Mouse (Mus musculus): ENCODE results near the gene Hip1r. TPM values are rescaled to one million over a fixed set of nuclear protein-coding genes. Genes with fewer than 3 reads are reported as not detected.

Gene Hip1r
- polyA plus RNA-seq, 1 experiment from 2014 or later = 22.4 TPM

DNA sequence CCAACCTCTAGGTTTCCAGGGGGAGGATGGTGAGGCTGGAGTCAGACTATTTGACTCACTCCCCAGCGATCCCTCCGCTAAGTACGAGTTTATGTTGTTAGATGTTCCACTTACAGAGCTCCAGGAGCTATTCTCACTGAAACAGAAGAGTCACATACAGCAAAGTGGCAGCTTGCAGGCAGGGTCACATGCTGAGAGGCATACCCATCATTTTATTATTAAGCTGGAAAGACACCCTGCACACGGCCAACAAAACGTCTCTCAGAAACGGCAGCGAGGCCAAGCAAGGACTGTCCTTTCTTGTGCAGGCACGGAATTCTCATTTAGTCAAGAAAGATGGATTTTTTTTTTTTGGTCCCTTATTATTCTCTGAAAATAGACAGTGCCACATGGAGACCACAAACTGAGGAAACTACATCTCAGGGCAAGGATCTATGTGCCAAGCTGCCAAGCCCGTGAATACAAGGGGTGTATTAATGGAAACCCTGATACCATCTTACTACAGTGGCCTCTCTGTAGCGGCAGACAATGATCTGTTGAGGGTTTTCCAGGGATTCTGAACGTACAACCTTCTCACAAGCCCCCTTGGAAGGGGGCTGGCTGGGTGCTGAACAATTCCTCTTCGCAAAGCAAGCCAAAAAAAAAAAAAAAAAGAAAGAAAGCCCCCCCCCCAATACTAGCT, 57.1 kb downstream of the Hip1r start:
- DNase-seq (ENCODE audit: low spot score) = peak; percentile 68
- peak overlapping the region; percentile 86 for H3K4me2 ChIP-seq (replicated peaks)
- H3K36me3 ChIP-seq (replicated peaks; ENCODE audit: control insufficient read depth, insufficient read depth) = no peaks in the 10 kb centered on the region; the same call in 1 of the 2 replicates
- WGBS = 11% methylated on average over 12 of the region's 12 CpGs
- peak overlapping the region; percentile 99 for H3K9ac ChIP-seq
- no peaks in the 10 kb centered on the region for H3K9me3 ChIP-seq (ENCODE audit: control insufficient read depth, low read length)
- no peaks in the 10 kb centered on the region for H3K27me3 ChIP-seq (ENCODE audit: control insufficient read depth, insufficient read depth, low read length)
- H3K4me1 ChIP-seq (replicated peaks; ENCODE audit: control insufficient read depth, insufficient read depth, low read length) = peaks cover 44% of the 10 kb centered on the region
- H3K4me3 ChIP-seq (replicated peaks; ENCODE audit: low read length) = peak overlapping the region; percentile 96
- ATAC-seq (ENCODE audit: low FRiP score) = peak; percentile 64
- H3K27ac ChIP-seq = peak overlapping the region; percentile 97

DNA sequence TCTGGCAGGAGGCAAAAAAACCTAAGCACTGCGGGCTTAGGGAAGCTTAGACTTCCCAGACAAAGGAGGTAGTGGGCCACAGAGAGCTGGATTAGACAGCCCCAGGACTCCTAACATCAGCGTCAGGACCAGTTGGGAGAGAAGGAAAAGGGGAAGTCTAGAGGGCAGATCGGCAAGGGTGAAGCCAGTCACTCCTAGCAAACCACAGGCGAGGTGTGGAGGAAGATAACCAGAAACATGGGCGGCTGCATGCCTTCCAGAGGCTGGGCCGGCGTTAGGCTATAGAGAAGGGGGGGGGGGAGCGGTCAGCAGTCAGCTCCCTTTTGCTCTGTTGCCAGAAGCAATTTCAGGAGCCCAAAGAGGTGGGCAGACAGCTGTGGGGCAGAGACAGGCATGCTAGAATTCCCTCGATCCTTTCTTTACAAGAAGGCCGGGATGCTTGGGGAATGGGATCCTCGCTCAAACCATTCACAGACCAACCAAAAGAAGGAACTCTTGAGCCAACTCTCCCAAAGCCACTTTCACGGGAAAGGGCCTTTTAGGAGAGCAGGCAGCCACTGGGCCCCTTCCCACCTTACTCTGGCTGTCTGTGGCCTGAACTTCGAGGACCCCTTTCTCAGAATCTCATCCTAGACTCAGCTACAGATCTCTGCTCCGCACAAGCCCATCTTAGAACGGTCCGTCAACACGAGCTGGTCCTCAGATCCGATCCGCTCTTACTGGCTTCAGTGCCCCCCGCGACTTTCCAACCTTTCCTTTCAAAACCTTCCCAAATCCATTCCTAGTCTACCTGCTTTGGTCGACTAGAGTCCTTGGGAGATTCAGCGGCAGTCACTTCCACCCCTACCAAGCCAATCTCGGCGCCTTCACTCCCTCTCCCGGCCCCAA, 57.9 kb downstream of the Hip1r start:
- Histone ChIP-seq H3K27ac (peak overlapping the region; percentile 97), H3K9me3 (ENCODE audit: control insufficient read depth, low read length) (no peaks in the 10 kb centered on the region), H3K9ac (peak overlapping the region; percentile 99), H3K4me2 (replicated peaks) (peak overlapping the region; percentile 86), H3K4me3 (replicated peaks; ENCODE audit: low read length) (peak overlapping the region; percentile 96), H3K27me3 (ENCODE audit: control insufficient read depth, insufficient read depth, low read length) (no peaks in the 10 kb centered on the region), H3K4me1 (replicated peaks; ENCODE audit: control insufficient read depth, insufficient read depth, low read length) (peaks cover 36% of the 10 kb centered on the region), H3K36me3 (replicated peaks; ENCODE audit: control insufficient read depth, insufficient read depth) (no peaks in the 10 kb centered on the region; the same call in 1 of the 2 replicates)
- DNase-seq (ENCODE audit: low spot score) (peak; percentile 52), ATAC-seq (ENCODE audit: low FRiP score) (peak; percentile 46)
- WGBS = under 1% methylated on average over 25 of the region's 26 CpGs

DNA sequence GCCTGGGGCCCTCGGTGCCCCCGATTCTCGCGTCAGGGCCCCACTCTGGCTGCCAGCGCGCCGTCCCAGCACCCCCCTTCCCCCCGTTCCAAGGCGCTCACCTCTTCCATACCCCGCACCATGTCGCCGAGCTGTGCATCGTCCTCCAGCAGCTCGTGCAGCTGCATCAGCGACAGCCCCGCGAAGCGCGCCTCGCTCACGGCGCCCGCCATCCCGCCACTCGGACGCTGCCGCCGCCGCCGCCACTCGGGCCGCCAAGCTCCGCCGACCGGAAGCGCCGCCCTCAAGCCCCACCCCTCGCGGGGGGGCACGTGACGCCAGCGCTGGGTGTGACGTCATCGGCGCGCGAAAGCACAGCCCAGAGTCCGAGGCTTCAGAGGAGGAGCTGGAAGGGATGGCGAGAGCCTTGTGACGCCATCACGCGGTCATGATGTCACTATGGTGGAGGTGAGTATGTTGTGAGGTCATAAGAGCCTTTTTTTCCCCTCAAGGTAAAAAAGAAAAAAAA, 58.6 kb downstream of the Hip1r start, which contains the start of gene Vps37b:
Vps37b (minus strand) TSS at position 270 of the 508 bp plus-strand sequence.
- DNase-seq (ENCODE audit: low spot score) = peak; percentile 97
- Histone ChIP-seq H3K4me1 (replicated peaks; ENCODE audit: control insufficient read depth, insufficient read depth, low read length) (peaks cover 33% of the 10 kb centered on the region), H3K9ac (peak within 1 kb of the TSS; percentile 99), H3K27me3 (ENCODE audit: control insufficient read depth, insufficient read depth, low read length) (no peaks in the 10 kb centered on the region), H3K4me3 (replicated peaks; ENCODE audit: low read length) (peak within 1 kb of the TSS; percentile 96), H3K27ac (peak within 1 kb of the TSS; percentile 97), H3K36me3 (replicated peaks; ENCODE audit: control insufficient read depth, insufficient read depth) (no peaks in the 10 kb centered on the region; the same call in 1 of the 2 replicates), H3K9me3 (ENCODE audit: control insufficient read depth, low read length) (no peaks in the 10 kb centered on the region), H3K4me2 (replicated peaks) (peak within 1 kb of the TSS; percentile 86)
- under 1% methylated on average over 52 of the region's 52 CpGs for WGBS
- ATAC-seq (ENCODE audit: low FRiP score) = peak; percentile 75

DNA sequence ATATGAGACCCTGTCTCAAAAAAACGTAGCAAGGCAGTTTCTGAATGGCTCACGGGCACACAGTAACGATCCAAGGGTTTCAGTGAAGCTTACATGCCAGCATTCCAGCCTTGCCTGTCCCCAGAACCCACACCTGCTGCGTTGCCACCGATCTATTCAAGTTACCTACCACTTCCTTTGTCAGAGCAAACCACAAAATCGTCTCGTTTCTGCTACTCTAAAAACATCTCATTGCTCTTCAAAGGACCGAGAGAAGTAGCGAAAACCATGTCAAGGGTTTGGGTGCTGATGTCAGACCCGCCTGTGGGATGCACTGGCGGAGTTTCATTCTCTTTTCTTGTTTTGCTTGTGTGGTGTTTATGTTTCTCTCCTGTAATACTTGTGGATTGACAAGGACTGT, 61.0 kb downstream of the Hip1r start:
- H3K27me3 ChIP-seq (ENCODE audit: control insufficient read depth, insufficient read depth, low read length) = no peaks in the 10 kb centered on the region
- 86% methylated on average over 11 of the region's 11 CpGs for WGBS
- H3K4me1 ChIP-seq (replicated peaks; ENCODE audit: control insufficient read depth, insufficient read depth, low read length) = peaks cover 13% of the 10 kb centered on the region
- no peak overlapping the region for H3K9ac ChIP-seq
- H3K27ac ChIP-seq = no peak overlapping the region
- no peak for ATAC-seq (ENCODE audit: low FRiP score)
- H3K9me3 ChIP-seq (ENCODE audit: control insufficient read depth, low read length) = no peaks in the 10 kb centered on the region
- no peak for DNase-seq (ENCODE audit: low spot score)
- H3K36me3 ChIP-seq (replicated peaks; ENCODE audit: control insufficient read depth, insufficient read depth) = no peaks in the 10 kb centered on the region
- no peak overlapping the region for H3K4me3 ChIP-seq (replicated peaks; ENCODE audit: low read length)
- no peak overlapping the region for H3K4me2 ChIP-seq (replicated peaks)

DNA sequence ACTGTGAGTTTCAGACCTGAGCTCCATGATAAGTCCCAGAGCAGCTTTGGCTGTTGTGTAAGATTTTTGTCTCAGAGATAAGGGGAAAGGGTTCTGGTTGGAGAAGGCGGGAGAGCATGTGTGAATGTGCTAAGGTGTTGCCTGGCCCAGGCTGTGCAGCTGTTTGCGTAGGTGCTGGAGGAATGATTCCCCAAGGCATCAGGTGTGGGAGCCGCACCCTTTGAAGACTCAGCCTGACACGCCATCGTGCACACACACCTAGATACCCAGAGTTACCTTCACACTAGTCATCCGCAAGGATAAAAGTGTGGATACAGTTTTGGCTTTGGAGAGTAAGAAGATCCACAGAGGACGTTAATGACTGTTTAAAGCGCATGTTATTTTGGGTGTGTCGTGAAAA, 62.0 kb downstream of the Hip1r start:
- Histone ChIP-seq H3K9me3 (ENCODE audit: control insufficient read depth, low read length) (no peaks in the 10 kb centered on the region), H3K4me1 (replicated peaks; ENCODE audit: control insufficient read depth, insufficient read depth, low read length) (peaks cover 3% of the 10 kb centered on the region; the same call in 1 of the 2 replicates), H3K4me3 (replicated peaks; ENCODE audit: low read length) (no peak overlapping the region), H3K4me2 (replicated peaks) (no peak overlapping the region), H3K36me3 (replicated peaks; ENCODE audit: control insufficient read depth, insufficient read depth) (no peaks in the 10 kb centered on the region), H3K27me3 (ENCODE audit: control insufficient read depth, insufficient read depth, low read length) (no peaks in the 10 kb centered on the region), H3K9ac (no peak overlapping the region), H3K27ac (no peak overlapping the region)
- DNase-seq (ENCODE audit: low spot score) (no peak), ATAC-seq (ENCODE audit: low FRiP score) (no peak)
- WGBS = 91% methylated on average over 9 of the region's 9 CpGs

DNA sequence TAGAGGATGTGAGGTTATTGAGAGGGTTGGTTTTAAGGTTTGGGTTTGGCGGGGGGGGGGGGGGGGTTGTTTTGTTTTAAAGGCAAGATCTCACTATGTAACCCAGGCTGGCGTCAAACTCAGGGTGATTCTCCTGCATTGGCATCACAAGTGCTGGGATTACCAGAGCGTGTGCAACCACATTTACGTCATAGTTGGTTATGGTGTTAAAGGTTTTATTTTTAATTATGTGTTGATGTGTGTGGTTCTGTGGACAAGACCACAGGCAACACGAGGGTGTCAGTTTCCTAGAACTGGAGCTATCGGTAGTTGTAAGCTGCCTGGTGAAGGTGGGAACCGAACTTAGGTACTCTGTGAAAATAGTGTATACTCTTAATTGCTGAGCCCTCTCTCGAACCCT, 62.4 kb downstream of the Hip1r start:
- no peaks in the 10 kb centered on the region for H3K27me3 ChIP-seq (ENCODE audit: control insufficient read depth, insufficient read depth, low read length)
- WGBS = 78% methylated on average over 8 of the region's 8 CpGs
- no peaks in the 10 kb centered on the region for H3K36me3 ChIP-seq (replicated peaks; ENCODE audit: control insufficient read depth, insufficient read depth)
- H3K9me3 ChIP-seq (ENCODE audit: control insufficient read depth, low read length) = no peaks in the 10 kb centered on the region
- no peak overlapping the region for H3K4me2 ChIP-seq (replicated peaks)
- ATAC-seq (ENCODE audit: low FRiP score) (no peak), DNase-seq (ENCODE audit: low spot score) (no peak)
- no peak overlapping the region for H3K9ac ChIP-seq
- H3K27ac ChIP-seq = no peak overlapping the region
- H3K4me1 ChIP-seq (replicated peaks; ENCODE audit: control insufficient read depth, insufficient read depth, low read length) = 0 out of 2 replicates have a peak, but pooled peaks cover 3% of the 10 kb centered on the region
- no peak overlapping the region for H3K4me3 ChIP-seq (replicated peaks; ENCODE audit: low read length)

DNA sequence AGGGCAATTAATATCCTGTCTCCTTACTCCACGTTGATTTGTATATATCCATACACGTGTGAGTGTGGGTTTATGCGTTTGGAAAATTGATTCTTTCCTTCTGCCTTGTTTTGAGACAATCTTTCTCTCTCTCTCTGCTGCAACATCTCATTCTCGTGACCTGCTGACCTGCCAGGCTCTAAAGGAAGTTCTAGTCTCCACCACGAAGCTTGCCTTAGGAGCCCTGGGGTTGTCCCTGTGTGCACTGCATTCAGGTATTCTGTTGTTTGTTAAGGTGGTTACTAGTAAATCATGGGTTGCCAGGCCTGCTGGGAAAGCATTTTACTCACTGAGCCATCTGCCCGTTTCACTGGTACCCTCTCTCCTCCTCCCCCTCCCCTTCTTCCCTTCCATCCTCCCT, 62.9 kb downstream of the Hip1r start:
- Histone ChIP-seq H3K27me3 (ENCODE audit: control insufficient read depth, insufficient read depth, low read length) (no peaks in the 10 kb centered on the region), H3K4me1 (replicated peaks; ENCODE audit: control insufficient read depth, insufficient read depth, low read length) (0 out of 2 replicates have a peak, but pooled peaks cover 3% of the 10 kb centered on the region), H3K27ac (no peak overlapping the region), H3K9me3 (ENCODE audit: control insufficient read depth, low read length) (no peaks in the 10 kb centered on the region), H3K9ac (no peak overlapping the region), H3K36me3 (replicated peaks; ENCODE audit: control insufficient read depth, insufficient read depth) (no peaks in the 10 kb centered on the region), H3K4me2 (replicated peaks) (no peak overlapping the region), H3K4me3 (replicated peaks; ENCODE audit: low read length) (no peak overlapping the region)
- DNase-seq (ENCODE audit: low spot score) (no peak), ATAC-seq (ENCODE audit: low FRiP score) (no peak)
- WGBS = 25% methylated on average over 6 of the region's 6 CpGs

DNA sequence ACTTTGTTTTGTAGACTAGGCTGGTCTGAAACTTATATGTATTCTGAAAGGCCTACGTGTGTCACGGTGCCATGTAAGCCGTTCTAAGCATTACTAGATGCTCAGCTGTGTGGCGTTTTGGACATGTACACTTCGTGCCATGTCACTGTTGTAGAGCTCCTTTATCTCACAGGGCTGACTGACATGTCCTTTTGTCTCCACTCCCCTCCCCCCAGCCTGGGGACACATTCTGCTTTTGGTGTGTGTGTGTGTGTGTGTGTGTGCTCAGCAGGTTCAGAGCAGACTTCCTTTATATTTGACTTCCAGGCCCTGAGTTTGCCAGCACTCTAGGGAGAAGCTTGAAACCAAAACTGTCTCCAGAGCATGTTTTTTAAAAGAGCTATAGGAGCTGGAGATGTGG, 63.4 kb downstream of the Hip1r start:
- Histone ChIP-seq H3K9me3 (ENCODE audit: control insufficient read depth, low read length) (no peaks in the 10 kb centered on the region), H3K4me3 (replicated peaks; ENCODE audit: low read length) (no peak overlapping the region), H3K9ac (no peak overlapping the region), H3K36me3 (replicated peaks; ENCODE audit: control insufficient read depth, insufficient read depth) (no peaks in the 10 kb centered on the region), H3K4me1 (replicated peaks; ENCODE audit: control insufficient read depth, insufficient read depth, low read length) (0 out of 2 replicates have a peak, but pooled peaks cover 3% of the 10 kb centered on the region), H3K27ac (no peak overlapping the region), H3K4me2 (replicated peaks) (no peak overlapping the region), H3K27me3 (ENCODE audit: control insufficient read depth, insufficient read depth, low read length) (no peaks in the 10 kb centered on the region)
- ATAC-seq (ENCODE audit: low FRiP score) (0 out of 2 replicates have a peak, but pooled peaks have one; percentile 41), DNase-seq (ENCODE audit: low spot score) (peak; percentile 44)
- WGBS = 21% methylated on average over 5 of the region's 5 CpGs

DNA sequence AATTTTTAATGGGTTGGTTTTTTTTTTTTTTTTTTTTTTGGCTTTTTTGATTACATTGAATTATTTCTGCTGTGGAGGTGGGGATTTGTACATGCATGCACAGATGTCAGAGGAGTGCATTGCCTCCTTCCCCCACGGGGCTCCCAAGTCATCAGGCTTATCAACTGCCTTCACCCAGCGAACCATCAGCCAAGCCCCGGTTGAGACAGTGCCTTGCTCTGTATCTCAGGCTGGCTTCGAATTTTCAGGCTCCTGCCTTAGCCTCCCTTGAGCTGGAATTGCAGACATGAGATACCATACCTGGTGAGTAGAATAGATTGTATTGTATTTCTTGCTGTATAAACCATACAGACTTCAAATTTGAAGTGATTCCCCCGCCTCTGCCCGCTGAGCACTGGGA, 66.2 kb downstream of the Hip1r start:
- H3K9ac ChIP-seq = no peak overlapping the region
- DNase-seq (ENCODE audit: low spot score) (no peak), ATAC-seq (ENCODE audit: low FRiP score) (no peak)
- WGBS = 80% methylated on average over 6 of the region's 6 CpGs
- no peak overlapping the region for H3K4me3 ChIP-seq (replicated peaks; ENCODE audit: low read length)
- no peaks in the 10 kb centered on the region for H3K27me3 ChIP-seq (ENCODE audit: control insufficient read depth, insufficient read depth, low read length)
- H3K4me2 ChIP-seq (replicated peaks) = no peak overlapping the region
- no peak overlapping the region for H3K27ac ChIP-seq
- H3K9me3 ChIP-seq (ENCODE audit: control insufficient read depth, low read length) = no peaks in the 10 kb centered on the region
- 0 out of 2 replicates have a peak, but pooled peaks cover 7% of the 10 kb centered on the region for H3K4me1 ChIP-seq (replicated peaks; ENCODE audit: control insufficient read depth, insufficient read depth, low read length)
- no peaks in the 10 kb centered on the region for H3K36me3 ChIP-seq (replicated peaks; ENCODE audit: control insufficient read depth, insufficient read depth)
